Mouse (Mus musculus) kidney, postnatal 0 days (tissue): ENCODE measurements at regions not wholly inside any gene's neighbourhood (a gene's known extent, or its start where the extent isn't known, plus 50 kb on each side); places are given as distances from the start of the nearest gene placed in this dataset.
A peak's percentile ranks its signal among the peaks of the same experiment; 100 is the strongest.

Source experiments
- ATAC-seq: fragments of 200-750 bp; cut with Nextera tagmentation; replicated peaks from 2 replicates; pipeline ENCODE4 v1.8.0; 2017; ENCODE audit warnings: low read depth, moderate number of reproducible peaks, moderate TSS enrichment, moderate library complexity; ENCODE audit not compliant: low FRiP score
- DNase-seq: peaks from one replicate; pipeline ENCODE4 v3.0.0-alpha.2; 2016; ENCODE audit warnings: low spot score
- H3K27ac ChIP-seq: fragments of 300-500 bp; sonication (generic); 2 replicates; pipeline ENCODE4 v1.5.1; 2014; ENCODE audit warnings: mild to moderate bottlenecking
- H3K27me3 ChIP-seq: fragments of 300-500 bp; sonication (generic); 2 replicates; pipeline ENCODE4 v1.6.1; 2014; ENCODE audit warnings: low read length, mixed read lengths; ENCODE audit not compliant: insufficient read depth
- H3K36me3 ChIP-seq: fragments of 300-500 bp; sonication (generic); 2 replicates; pipeline ENCODE4 v1.6.1; 2014; ENCODE audit warnings: low read length, mixed read lengths; ENCODE audit not compliant: insufficient read depth
- H3K4me1 ChIP-seq: fragments of 300-500 bp; sonication (generic); replicated peaks from 2 replicates; pipeline ENCODE4 v1.6.1; 2014; ENCODE audit warnings: antibody characterized with exemption, low read length, mixed read lengths; ENCODE audit not compliant: insufficient read depth
- H3K4me2 ChIP-seq: fragments of 300-500 bp; sonication (generic); 2 replicates; pipeline ENCODE4 v1.6.1; 2014; ENCODE audit warnings: mild to moderate bottlenecking, low read length, moderate library complexity, mixed read lengths
- H3K4me3 ChIP-seq: fragments of 300-500 bp; sonication (generic); replicated peaks from 2 replicates; pipeline ENCODE4 v1.5.1; 2014; ENCODE audit warnings: low read depth, low read length
- H3K9ac ChIP-seq: fragments of 300-500 bp; sonication (generic); 2 replicates; pipeline ENCODE4 v1.6.1; 2014; ENCODE audit warnings: low read depth, low read length
- H3K9me3 ChIP-seq: fragments of 300-500 bp; sonication (generic); replicated peaks from 2 replicates; pipeline ENCODE4 v1.6.1; 2016; ENCODE audit warnings: low read length, inconsistent platforms, mixed read lengths
- CTCF ChIP-seq: IDR thresholded peaks from 2 replicates; pipeline ENCODE4 v1.5.1; 2016; ENCODE audit warnings: antibody characterized with exemption, low read depth, mild to moderate bottlenecking, moderate library complexity
- WGBS: fragments of 180-500 bp; shearing (Covaris S2); extraction: QIAGEN DNeasy Blood & Tissue Kit; methylation state at CpG from one replicate; pipeline ENCODE4 v1.1.7; 2014; 5-methylcytosine and 5-hydroxymethylcytosine counted together

- Histone ChIP-seq H3K4me1 (no peaks in the 10 kb centered on the region), H3K9ac (no peak overlapping the region), H3K4me2 (no peak overlapping the region), H3K36me3 (no peaks in the 10 kb centered on the region), H3K4me3 (no peak overlapping the region), H3K27me3 (no peaks in the 10 kb centered on the region), H3K9me3 (no peaks in the 10 kb centered on the region), H3K27ac (no peak overlapping the region)
- WGBS: 58% methylated on average over 8 of the region's 8 CpGs
- DNase-seq: no peak
- no peak for TF ChIP-seq CTCF
- no peak for ATAC-seq
These were observed 211.0 kb upstream of the Pdcd1 start for GRCm38 (mm10) chr1:94263313-94263712.

GRCm38 (mm10) chr1:94235426-94235825 lies 183.1 kb upstream of the Pdcd1 start:
- 67% methylated on average over 1 of the region's 1 CpGs for WGBS
- H3K27ac ChIP-seq: no peak overlapping the region
- DNase-seq (peak; percentile 59), ATAC-seq (no peak)
- no peak for TF ChIP-seq CTCF
- no peak overlapping the region for H3K9ac ChIP-seq
- H3K4me3 ChIP-seq: no peak overlapping the region
- no peaks in the 10 kb centered on the region for H3K36me3 ChIP-seq
- no peaks in the 10 kb centered on the region for H3K27me3 ChIP-seq
- no peaks in the 10 kb centered on the region for H3K9me3 ChIP-seq
- H3K4me1 ChIP-seq: no peaks in the 10 kb centered on the region
- no peak overlapping the region for H3K4me2 ChIP-seq

- 32% methylated on average over 3 of the region's 3 CpGs for WGBS
- H3K27me3 ChIP-seq: no peaks in the 10 kb centered on the region
- H3K4me1 ChIP-seq: no peaks in the 10 kb centered on the region
- H3K36me3 ChIP-seq: no peaks in the 10 kb centered on the region
- no peak overlapping the region for H3K9ac ChIP-seq
- H3K9me3 ChIP-seq: no peaks in the 10 kb centered on the region
- TF ChIP-seq CTCF: no peak
- ATAC-seq (no peak), DNase-seq (no peak)
- H3K4me3 ChIP-seq: no peak overlapping the region
- no peak overlapping the region for H3K27ac ChIP-seq
- no peak overlapping the region for H3K4me2 ChIP-seq
These were observed 168.7 kb upstream of the Pdcd1 start for GRCm38 (mm10) chr1:94221006-94221405.

GRCm38 (mm10) chr1:94217407-94217806 lies 165.1 kb upstream of the Pdcd1 start:
- H3K9me3 ChIP-seq: no peaks in the 10 kb centered on the region
- H3K4me1 ChIP-seq: no peaks in the 10 kb centered on the region
- TF ChIP-seq CTCF: peak; percentile 11; the same call in 1 of the 2 replicates
- WGBS: 59% methylated on average over 2 of the region's 2 CpGs
- no peak overlapping the region for H3K4me2 ChIP-seq
- no peak overlapping the region for H3K27ac ChIP-seq
- DNase-seq: peak; percentile 5
- H3K36me3 ChIP-seq: no peaks in the 10 kb centered on the region
- no peak overlapping the region for H3K4me3 ChIP-seq
- no peak for ATAC-seq
- H3K27me3 ChIP-seq: no peaks in the 10 kb centered on the region
- no peak overlapping the region for H3K9ac ChIP-seq

GRCm38 (mm10) chr1:94208929-94209328 lies 156.6 kb upstream of the Pdcd1 start:
- Histone ChIP-seq H3K4me1 (no peaks in the 10 kb centered on the region), H3K36me3 (no peaks in the 10 kb centered on the region), H3K27ac (no peak overlapping the region), H3K9me3 (no peaks in the 10 kb centered on the region), H3K4me3 (no peak overlapping the region), H3K27me3 (no peaks in the 10 kb centered on the region), H3K4me2 (no peak overlapping the region), H3K9ac (no peak overlapping the region)
- 72% methylated on average over 4 of the region's 4 CpGs for WGBS
- ATAC-seq: no peak
- TF ChIP-seq CTCF: no peak
- DNase-seq: no peak

GRCm38 (mm10) chr1:94207859-94208258 lies 155.5 kb upstream of the Pdcd1 start:
- Histone ChIP-seq H3K9me3 (no peaks in the 10 kb centered on the region), H3K9ac (no peak overlapping the region), H3K36me3 (no peaks in the 10 kb centered on the region), H3K4me1 (no peaks in the 10 kb centered on the region), H3K4me3 (no peak overlapping the region), H3K27ac (no peak overlapping the region), H3K27me3 (no peaks in the 10 kb centered on the region), H3K4me2 (no peak overlapping the region)
- 85% methylated on average over 7 of the region's 7 CpGs for WGBS
- TF ChIP-seq CTCF: no peak
- DNase-seq (no peak), ATAC-seq (no peak)

- no peak for TF ChIP-seq CTCF
- Histone ChIP-seq H3K4me1 (no peaks in the 10 kb centered on the region), H3K9me3 (no peaks in the 10 kb centered on the region), H3K36me3 (no peaks in the 10 kb centered on the region), H3K9ac (no peak overlapping the region), H3K27me3 (no peaks in the 10 kb centered on the region), H3K4me2 (no peak overlapping the region), H3K27ac (no peak overlapping the region), H3K4me3 (no peak overlapping the region)
- no peak for DNase-seq
- WGBS: 84% methylated on average over 3 of the region's 3 CpGs
- no peak for ATAC-seq
These were observed 150.9 kb upstream of the Pdcd1 start for GRCm38 (mm10) chr1:94203281-94203680.
